Mouse (Mus musculus) stomach, postnatal 0 days (tissue): ENCODE measurements around the gene Sfxn4.

Experiments used
- CTCF ChIP-seq: IDR thresholded peaks from 2 replicates; pipeline ENCODE4 v1.5.1; 2016; ENCODE audit warnings: antibody characterized with exemption, low read depth, mild to moderate bottlenecking, moderate library complexity
- EP300 ChIP-seq: optimal IDR thresholded peaks from 2 replicates; pipeline ENCODE3; 2016; ENCODE audit warnings: antibody characterized with exemption

GRCm38 (mm10) chr19:60889714-60890315 is 28.5 kb upstream of the Sfxn4 start, which contains the start of gene Grk5:
- TF ChIP-seq CTCF (peak; percentile 90), EP300 (no peak)
